Mouse (Mus musculus) MEL-GATA-1-ER (cell line): ENCODE results near the gene Trim67.
A peak's percentile ranks its signal among the peaks of the same experiment; 100 is the strongest.
"Not testable (repeated sequence)": the region's sequence is repeated elsewhere in the genome, so short reads cannot be mapped to it uniquely, and the experiment has no call there.

ENCODE experiments used
- DNase-seq: peaks from one replicate; pipeline ENCODE4 v3.0.0-alpha.2; 2012; ENCODE audit warnings: low read depth; ENCODE audit errors: extremely low read depth

Trim67 gene

GRCm38 (mm10) chr8:124831531-124831930 is 38.6 kb downstream of the Trim67 start:
- DNase-seq, result no peak

- DNase-seq, result no peak
These were observed 39.0 kb downstream of the Trim67 start for GRCm38 (mm10) chr8:124831941-124832340.

GRCm38 (mm10) chr8:124833430-124834205 is 40.7 kb downstream of the Trim67 start:
- DNase-seq, result no peak

GRCm38 (mm10) chr8:124835848-124836247 is 43.0 kb downstream of the Trim67 start:
- DNase-seq, result no peak

GRCm38 (mm10) chr8:124836273-124836672 is 43.4 kb downstream of the Trim67 start:
- no peak for DNase-seq

GRCm38 (mm10) chr8:124836907-124837306 is 44.0 kb downstream of the Trim67 start:
- no peak for DNase-seq

- DNase-seq, result no peak
These were observed 45.1 kb downstream of the Trim67 start for GRCm38 (mm10) chr8:124837956-124838355.

GRCm38 (mm10) chr8:124839371-124839770 is 46.5 kb downstream of the Trim67 start:
- no peak for DNase-seq

- no peak for DNase-seq
These were observed 48.0 kb downstream of the Trim67 start for GRCm38 (mm10) chr8:124840900-124841299.

- DNase-seq, result no peak
These were observed 48.9 kb downstream of the Trim67 start for GRCm38 (mm10) chr8:124841775-124842174.

GRCm38 (mm10) chr8:124842929-124843328 is 50.0 kb downstream of the Trim67 start:
- not testable (repeated sequence) for DNase-seq

- no peak for DNase-seq
These were observed 52.2 kb downstream of the Trim67 start for GRCm38 (mm10) chr8:124845131-124845530.

- DNase-seq, result no peak
These were observed 52.7 kb downstream of the Trim67 start for GRCm38 (mm10) chr8:124845573-124845972.

- DNase-seq, result no peak
These were observed 60.6 kb downstream of the Trim67 start for GRCm38 (mm10) chr8:124853511-124853910.

GRCm38 (mm10) chr8:124859466-124859865 is 66.6 kb downstream of the Trim67 start:
- DNase-seq, result no peak

GRCm38 (mm10) chr8:124860188-124860587 is 67.3 kb downstream of the Trim67 start:
- DNase-seq, result no peak

- DNase-seq, result peak; percentile 62
These were observed 69.7 kb downstream of the Trim67 start, which contains the start of the genes Gnpat and 2810004N23Rik for GRCm38 (mm10) chr8:124862321-124863162. TSS of gene Gnpat (plus strand) at chr8:124863033. TSS of gene 2810004N23Rik (minus strand) at chr8:124863120.

- peak; percentile 33 for DNase-seq
These were observed 70.3 kb downstream of the Trim67 start for GRCm38 (mm10) chr8:124863163-124863677.

GRCm38 (mm10) chr8:124863729-124864128 is 70.8 kb downstream of the Trim67 start:
- peak; percentile 44 for DNase-seq

GRCm38 (mm10) chr8:124866669-124867068 is 73.8 kb downstream of the Trim67 start:
- peak; percentile 89 for DNase-seq

GRCm38 (mm10) chr8:124867126-124867525 is 74.2 kb downstream of the Trim67 start:
- DNase-seq, result no peak

GRCm38 (mm10) chr8:124869708-124870107 is 76.8 kb downstream of the Trim67 start:
- no peak for DNase-seq
